Mouse (Mus musculus): Measurements from ENCODE around the gene Arhgap17.

The Arhgap17 gene

DNA sequence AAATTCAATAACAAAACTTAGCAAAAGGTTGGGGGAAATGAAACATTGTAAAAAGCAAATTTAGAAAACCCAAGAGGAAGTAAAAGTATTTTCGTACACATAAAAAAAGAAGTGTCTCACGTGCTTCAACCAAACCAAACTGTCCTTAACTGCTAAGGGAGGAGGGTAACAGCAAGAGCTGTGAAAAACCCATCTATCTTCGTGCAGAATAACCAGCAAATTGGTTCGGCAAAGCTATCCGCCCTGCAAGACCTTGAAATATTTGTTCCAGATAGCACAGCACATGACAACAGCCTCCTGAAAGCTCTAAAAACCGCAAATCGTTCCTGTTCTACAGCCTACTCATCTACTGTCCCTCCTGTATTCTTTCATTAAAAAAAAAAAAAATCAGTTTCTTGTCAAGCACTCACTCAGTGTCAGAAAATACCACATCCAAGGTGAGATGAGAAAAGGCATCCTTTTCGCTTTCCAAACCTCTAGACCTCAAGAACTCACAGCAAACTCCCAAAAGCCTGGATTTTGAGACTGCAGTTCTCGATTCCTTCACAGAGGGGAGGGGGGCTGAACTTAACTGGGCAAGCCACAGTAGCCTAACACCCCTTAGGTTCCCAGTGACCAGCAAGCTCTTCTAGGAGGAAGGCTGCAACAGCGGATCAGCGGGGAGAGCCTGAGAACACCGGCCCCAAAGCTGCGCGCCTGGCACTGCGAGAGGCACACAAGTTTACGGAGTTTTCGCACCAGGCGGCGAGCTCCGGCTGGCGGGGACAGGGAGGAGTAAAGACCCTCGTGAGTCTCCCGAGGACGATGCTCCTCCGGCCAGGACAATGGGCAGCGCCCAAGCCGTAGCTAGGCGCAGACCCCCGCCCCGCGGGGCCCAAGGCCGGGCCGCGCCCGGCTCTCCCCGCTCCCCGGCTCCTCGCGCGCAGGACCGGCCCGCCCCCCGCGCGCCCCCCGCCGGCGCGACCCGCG, 653 bp downstream of the Arhgap17 start:
- peak; percentile 57 for DNase-seq (ENCODE audit: low spot score)

DNA sequence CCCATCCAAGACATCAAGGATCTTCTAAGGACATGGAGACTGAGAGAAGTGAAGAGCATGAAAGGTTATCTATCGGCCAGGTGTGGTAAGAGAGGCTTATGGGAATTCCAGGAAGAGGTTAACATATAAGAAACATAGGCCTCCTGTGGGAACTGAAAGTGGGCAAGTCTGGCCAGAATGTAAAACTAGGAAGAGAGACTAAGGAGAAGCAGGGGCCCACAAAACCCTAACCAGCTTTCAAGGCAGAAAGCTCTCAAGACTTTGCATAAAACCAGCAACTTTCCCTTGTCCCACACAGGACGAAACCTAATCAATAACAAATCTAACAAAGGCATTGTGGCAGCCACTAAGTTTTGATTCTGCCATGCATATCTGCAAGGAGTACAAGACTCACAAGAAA, 1.5 kb downstream of the Arhgap17 start:
- no peak for DNase-seq (ENCODE audit: low spot score)

DNA sequence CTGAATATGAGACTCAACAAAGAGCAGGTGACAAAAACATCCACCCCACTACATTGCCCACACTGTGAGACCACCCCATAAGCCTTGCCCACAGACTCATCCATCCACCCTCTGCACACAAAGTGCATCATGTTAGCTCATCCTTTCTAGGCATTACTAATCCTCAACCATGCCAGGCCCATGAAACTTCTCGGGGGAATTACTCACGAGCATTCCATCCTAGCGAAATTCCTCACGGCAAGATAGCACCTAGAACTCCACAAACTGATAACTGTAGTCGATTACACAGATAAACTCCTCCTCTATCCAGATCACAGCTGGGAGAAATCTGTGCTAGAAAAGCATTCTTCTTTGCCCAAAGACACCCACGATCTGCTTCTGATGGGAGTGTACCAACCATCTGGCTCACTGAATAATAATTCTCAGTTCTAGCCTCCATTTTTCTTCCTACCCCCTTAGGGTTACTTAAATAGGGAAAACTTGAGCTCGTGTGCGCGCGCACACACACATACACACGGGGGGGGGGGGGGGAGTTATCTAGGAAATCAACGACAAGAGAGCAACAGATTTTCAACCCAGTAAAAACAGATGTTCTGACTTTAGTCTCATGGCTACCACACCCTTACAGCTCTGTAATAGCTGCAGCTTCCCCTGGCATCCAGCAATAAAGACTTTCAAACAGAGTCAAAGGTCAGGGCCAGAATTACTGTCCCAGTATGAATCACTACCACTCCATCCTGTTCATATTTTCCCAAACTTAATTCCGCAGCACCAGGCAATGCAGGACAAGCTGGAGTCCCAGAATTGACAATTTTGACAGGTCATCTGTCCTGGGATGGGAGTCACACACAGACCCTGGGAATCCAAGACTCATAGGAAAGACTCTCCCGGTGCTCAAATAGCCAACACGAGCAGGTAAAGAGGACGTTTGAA, 2.2 kb downstream of the Arhgap17 start:
- no peak for DNase-seq (ENCODE audit: low spot score)

DNA sequence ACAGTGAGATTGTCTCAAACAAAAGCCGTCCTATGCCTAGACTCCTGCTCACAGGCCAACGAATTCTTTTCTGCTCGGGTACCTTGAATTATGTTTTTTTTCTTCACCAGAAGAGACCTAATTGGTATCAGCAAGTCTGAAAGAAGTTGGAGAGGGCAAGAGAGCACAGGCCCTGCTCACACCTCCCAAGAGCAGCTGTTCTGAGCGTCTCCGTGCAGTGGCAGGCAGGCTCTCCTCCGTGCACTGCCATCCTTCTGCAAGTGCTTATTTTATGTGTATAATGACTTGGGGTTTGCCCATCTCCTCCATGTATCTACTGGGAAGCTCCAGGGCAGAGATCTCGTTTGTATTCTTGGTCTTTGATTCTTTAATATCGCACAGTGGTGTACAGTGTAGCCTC, 2.9 kb downstream of the Arhgap17 start:
- no peak for DNase-seq (ENCODE audit: low spot score)

DNA sequence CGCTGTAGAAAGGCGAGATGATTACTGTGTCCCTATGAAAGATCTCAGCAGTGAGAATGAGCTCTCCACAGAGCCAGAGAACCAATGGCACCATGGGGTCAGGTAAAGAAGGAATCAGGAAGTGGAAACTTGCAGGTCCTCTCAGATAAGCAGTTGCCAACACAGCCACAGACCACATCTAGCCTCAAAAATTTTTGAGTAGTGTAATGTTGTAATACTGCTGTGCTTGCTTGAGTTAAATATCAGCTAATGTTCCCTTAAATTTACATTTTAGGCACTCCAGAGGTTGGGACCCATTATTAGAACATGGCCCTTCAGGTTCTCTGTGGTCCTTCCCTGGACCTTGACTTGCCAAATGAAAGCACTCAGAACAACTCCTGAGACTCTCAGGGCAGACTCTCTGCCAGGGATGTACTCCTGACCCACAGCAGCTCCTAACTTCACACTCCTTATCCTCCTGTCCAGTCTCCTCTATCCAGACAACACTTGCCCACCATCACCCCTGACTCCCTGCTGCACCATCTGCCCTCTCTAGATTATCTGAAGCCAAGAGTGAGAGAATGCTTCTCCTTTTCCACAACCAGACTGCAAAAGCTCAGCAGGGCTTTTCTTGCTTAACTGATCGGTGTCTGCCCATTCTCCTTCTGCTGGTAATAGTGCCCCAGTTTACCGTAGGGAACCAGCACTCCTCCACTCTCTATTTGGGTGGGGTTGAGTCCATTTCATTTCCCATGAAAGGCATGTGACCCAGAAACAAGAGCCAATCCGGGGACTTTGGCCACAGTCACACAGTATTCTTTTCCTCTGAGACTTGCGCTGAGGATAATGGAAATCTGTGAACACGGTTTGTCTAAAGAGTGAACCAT, 3.6 kb downstream of the Arhgap17 start:
- no peak for DNase-seq (ENCODE audit: low spot score)

DNA sequence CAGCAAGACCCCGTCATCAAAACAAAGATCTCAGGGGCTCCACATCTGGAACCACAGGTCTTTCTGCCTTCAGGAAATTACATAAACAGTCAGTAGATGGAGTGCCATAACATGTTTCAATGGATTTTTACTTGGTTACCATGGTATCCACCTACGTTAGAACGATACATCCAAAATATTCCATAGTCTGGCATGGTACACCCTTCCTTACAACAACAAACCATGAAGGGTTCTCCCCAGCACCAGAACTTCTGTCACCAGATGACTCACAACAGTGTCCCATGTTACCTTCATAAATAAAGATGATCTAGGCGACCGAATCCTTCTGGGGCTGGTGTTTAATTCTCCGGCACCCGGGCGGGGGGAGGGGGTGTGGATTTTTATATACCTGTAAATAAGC, 5.7 kb downstream of the Arhgap17 start:
- no peak for DNase-seq (ENCODE audit: low spot score)

DNA sequence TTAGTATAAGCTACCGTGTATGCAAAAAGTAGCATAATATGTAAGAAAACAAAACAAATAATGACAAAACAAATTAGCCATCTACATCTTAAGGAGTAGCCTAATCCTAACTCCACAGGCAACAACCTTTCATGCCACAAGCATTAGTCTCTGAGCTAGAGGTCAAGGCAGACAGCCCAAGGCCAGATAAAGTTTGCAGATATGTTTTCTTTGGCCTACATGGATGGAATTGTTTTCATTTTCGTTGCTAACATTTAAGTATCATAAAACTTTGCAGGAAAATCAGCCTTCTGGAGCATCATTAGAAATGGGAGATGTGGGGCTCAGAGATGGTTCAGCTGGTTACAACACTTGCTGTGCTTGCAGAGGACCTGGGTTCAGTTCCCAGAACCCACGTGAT, 6.9 kb downstream of the Arhgap17 start:
- DNase-seq (ENCODE audit: low spot score), result no peak

DNA sequence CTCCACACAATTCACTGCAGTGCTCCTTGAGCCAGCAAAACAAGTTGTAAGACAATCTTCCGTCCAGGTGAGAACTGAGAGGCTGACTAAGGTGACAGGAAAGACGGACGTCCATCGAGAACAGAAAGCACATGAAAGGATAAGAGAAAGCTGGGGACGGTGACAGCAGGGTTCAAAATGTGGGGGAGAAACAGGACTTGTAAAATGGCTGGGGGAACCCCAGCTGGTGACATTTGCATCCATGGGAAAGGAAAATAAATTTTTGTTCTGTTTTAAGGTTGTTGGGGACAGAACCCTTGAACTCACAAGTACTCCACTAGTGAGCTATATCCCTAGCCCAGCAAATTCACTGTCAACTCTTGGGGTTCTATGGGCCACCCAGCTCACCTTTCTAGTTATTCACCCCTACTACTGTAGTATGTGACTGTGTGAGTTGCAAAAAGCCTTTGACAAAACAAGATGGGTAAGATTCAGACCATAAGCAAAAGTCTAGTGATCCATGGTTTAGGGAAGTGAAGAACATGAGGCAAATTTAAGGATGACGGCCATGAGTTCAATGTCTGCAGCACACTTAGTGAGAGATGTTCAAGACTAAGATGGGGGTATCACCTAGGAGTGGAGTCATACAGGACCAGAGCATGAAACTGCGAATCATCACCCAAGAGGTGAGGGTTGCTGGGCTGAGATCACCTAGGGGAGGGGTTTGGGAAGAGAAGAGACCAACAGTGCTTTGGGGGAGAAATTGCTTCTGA, 8.3 kb downstream of the Arhgap17 start:
- no peak for DNase-seq (ENCODE audit: low spot score)

DNA sequence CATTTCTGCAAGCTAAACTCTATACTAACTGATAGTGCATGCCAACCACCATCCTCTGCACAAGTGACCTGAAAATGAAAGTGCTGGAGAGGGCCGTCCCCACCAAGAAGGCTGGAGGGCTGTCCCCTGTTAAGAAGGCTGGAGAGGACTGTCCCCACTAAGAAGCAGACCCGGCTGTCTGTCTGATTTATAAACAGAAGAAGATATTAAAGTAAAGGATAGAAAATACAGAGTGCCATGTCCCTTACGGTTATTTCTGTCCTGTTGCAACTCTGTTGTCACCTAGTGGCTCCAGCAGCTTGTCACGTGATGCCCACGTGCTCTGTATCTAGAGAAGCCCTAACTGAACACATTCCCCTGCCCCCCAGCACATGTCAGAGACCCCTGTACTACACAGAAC, 9.5 kb downstream of the Arhgap17 start:
- DNase-seq (ENCODE audit: low spot score), result no peak

DNA sequence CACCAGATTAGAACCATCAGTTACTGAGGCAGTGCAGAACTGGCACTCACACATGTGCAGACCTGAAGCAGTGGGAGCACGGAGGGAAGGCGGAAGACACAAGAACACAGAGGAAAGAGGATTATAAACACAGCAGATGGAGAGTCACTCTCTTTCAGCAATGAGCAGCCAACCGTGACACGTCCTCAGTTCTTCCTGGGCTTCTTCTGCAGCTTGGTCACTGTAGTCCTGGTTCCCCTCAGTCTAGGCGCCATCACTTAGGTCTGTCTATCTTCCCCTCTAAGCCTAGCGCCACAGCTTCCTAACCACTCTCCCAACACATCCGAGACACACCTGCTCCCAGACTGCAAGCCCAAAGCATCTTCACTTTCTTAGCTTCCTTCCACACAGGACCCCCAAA, 10.6 kb downstream of the Arhgap17 start:
- DNase-seq (ENCODE audit: low spot score), result no peak

DNA sequence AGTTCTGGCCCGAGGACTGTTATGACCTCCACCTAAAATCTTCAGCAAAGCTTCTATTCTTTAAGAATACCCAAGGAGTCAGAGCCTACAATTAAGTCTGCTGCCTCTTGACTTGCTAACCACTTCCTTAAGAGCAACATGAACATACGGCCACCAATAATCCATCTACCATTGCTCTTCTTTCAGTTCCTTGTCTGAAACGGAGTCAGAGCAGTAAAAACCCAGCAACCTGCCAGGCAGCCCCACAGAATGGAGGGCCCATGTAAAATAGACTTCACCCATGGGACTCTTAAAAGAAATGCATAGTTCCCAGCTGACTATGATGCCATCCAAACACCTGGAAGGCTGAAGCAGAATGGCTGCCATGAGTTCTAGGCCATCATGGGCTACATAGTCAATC, 13.6 kb downstream of the Arhgap17 start:
- no peak for DNase-seq (ENCODE audit: low spot score)

DNA sequence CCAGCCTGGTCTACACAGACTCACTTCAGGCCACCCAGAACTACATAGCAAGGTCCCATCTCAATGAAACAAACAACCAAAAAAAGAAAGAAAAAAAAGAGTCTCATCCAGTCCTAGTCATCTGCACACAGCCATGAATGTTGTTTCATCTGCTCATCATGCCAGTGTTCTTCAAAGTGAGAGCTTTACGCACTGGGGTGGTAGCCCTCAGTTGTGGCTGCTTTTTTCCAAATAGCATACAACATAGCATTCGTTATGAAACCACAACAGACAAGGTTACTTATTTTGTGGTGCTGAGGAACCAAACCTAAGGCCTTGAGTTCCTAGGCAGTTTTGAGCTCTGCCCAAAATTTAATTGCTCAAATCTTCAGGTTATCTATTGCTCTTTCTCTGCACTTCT, 14.9 kb downstream of the Arhgap17 start:
- DNase-seq (ENCODE audit: low spot score), result no peak

DNA sequence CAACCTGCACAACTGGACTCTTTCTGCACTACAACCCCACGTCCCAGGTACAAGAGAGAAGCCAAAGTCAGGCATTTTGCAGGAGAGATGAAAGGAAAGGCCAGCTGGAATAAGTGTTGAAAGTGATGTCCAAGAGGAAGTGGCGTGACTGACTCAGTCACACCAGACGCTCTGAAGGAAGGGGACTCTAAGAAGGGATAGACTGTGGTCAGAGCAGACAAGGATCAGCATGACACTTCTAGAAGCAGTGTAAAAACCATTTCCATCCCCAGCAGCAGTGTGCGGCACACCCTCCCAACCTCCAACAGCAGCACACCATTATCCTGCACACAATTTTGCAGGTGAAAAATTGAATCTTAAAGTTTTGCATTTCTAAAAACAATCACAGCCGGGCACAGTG, 15.3 kb downstream of the Arhgap17 start:
- DNase-seq (ENCODE audit: low spot score), result no peak

DNA sequence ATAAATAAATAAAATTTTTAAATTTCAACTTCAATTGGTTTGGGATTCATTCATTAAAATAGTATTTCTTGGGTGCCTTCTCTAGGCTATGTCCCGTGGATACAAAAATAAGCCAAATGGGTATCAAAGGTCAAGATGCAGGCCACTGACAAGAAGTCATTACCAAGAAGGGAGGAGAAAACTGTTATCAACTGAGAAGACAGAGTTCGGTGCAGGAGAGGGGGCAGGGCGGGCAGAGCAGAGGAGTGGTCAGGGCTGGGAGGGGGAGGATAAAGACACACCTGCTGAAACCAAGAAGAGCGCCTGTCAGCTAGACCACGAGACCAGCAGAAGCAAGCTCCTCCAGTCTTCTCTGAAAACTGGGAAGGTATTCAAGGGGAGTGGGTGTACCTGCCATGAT, 15.8 kb downstream of the Arhgap17 start:
- no peak for DNase-seq (ENCODE audit: low spot score)

DNA sequence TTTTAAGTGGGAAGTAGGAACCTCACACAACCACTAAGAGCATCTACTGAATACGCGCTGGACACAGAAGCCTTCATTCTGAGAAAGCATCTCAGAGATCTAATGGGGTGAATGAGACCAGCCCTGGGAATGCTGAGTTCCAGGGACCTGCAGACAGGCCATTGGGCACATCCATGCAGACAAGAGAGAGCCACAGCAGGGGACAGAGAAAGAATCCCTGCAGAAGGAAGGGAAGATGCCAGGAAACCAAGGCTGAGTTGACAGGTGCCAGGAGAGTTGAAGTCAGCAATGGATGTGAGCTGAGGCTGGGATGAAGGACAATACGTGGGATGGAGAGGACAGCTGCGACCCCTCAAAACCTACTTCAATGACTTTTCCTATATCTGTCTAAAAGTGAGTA, 16.6 kb downstream of the Arhgap17 start:
- DNase-seq (ENCODE audit: low spot score), result no peak

DNA sequence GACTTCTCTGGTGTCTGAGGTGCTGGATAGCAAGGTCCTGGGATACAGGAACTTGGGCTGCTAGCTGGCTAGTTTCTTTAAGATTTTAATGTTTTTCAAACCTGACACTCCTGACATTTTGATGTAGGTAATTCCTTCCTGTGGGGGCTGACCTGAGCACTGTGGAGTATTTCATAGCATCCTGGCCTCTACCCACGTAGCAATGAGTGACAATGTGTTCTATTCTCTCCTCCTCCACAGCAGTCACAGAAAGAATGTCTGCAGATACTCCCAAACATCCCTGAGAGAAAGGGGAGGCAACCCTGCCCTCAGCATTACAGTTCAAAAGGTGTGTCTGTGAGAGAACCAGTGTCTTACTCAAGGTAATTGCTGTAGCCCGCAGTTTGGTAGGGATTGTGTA, 19.5 kb downstream of the Arhgap17 start:
- no peak for DNase-seq (ENCODE audit: low spot score)

DNA sequence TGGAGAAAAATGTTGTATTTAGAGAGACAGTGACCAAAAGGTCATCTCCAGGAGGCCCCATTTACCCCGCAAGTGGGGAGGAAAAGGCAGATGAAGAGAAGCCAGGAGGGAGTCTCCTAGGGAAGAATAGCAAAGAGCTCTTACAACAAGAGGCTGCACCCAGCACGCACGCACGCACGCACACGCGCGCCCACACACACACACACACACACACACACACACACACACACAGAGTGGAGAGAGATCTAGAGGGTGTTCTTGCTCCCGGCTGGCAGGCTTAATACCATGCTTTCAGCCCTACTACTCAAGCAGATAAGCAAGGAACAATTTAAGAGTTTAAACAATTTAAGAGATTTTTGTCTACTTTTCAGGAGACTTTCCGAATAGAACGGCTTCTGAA, 19.9 kb downstream of the Arhgap17 start:
- DNase-seq (ENCODE audit: low spot score), result no peak

DNA sequence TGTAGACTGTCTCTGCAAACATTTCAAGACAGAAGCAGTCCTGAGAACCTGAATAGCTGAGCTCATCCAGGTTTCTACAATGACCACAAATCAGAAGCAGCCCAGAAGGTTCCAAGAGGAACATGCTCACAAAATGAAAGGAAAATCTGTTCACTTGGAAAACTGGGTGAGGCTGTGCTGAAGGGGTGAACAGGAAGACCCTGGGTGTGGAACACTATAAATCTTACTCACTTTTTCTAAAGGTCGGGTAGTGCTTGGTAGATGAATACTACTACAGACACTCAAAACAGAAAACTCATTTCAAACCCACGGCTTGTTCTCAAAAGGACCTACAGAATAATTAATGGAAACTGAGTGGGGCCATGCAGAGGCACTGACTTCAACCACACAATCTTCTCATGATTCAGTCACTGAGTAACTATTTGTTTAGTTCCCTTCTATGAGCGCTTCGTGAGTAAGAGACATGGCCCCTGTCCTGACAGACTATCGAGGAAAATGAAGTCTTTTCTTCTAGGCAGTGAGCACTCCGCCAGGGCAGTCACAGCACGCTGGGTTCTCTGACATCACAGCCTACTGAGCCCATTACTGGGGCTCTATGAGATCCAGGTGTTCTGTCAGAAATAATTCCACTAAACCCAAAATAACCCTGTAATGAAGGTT, 23.0 kb downstream of the Arhgap17 start:
- DNase-seq (ENCODE audit: low spot score), result no peak

DNA sequence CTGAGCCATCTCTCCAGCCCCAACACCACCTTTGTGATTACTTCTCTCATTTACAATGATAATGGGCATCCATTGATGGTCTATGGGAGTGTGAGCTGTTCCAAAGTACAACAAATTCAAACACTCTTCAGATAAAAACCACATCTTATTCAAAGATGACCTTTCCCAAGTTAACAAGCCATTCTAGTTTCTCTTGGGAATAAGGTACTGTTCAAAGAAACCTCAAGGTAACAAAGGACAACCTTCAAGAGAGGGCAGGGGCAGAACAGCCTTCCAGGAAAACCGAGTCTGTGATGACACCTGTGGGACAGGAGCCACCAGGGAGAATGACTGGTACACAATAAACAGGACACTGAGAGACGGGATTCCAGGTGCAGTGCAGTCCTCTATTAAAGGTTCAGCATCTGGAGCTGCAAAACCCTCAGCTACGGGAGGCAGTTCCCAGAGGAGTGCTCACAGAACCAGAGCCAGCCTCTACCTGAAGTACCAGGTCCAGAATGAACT, 24.6 kb downstream of the Arhgap17 start:
- DNase-seq (ENCODE audit: low spot score), result no peak

DNA sequence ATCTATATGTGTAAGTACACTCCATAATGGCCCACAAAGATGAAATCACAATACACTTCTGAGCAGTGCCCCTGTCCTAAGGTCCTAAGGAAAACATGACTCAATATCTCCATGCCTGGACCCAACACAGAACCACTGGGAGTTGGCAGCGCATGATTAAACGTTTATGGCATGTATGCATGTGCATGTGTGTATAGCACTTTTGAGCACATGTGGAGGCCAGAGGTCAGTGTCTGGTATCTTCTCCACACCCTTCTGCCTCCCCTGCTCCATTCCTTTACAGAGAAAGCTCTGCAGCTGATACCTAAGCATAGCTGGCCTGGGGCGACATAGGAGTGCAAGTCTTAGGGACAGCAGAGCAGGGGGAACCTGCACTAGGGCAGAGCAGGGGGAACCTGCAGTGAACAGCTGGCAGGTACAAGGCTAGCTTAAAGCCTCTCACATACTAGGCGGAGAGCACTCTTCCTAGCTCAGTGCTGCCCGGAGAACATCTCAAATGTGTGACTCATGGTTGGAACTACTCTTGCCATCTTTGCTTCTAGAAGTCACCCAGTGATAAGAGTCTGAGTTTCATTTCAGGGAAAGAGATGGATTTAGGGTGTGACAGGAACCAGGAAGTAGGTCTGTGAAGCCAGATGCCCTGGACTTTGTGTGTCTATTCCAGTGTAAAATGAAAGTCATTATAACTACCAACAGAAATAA, 25.5 kb downstream of the Arhgap17 start:
- DNase-seq (ENCODE audit: low spot score), result no peak
